Mouse (Mus musculus): Measurements from ENCODE around the gene Cyp46a1.

GRCm38 (mm10) chr12:108393637-108394036 lies 59.5 kb downstream of the Cyp46a1 start:
- TF ChIP-seq CTCF (IDR thresholded peaks at IDR 0.05; ENCODE audit: borderline replicate concordance, insufficient read depth, low read length) (no peak), POLR2A (IDR thresholded peaks at IDR 0.05; ENCODE audit: low read depth, low read length) (0 out of 2 replicates have a peak, but pooled peaks have one; percentile 27)

Measured in embryonic fibroblast, embryonic 13.5 days (primary cell).